Mouse (Mus musculus) forebrain, embryonic 10.5 days (tissue): ENCODE data around the gene Ltbp1. TPM values are rescaled to one million over a fixed set of nuclear protein-coding genes. Genes with fewer than 3 reads are reported as not detected.

Experiments used
- DNase-seq: peaks from one replicate; pipeline ENCODE4 v3.0.0-alpha.2; 2017; ENCODE audit warnings: low spot score; ENCODE audit errors: extremely low spot score
- H3K27ac ChIP-seq: fragments of 300-500 bp; sonication (generic); 2 replicates; pipeline ENCODE4 v1.5.1; 2016; ENCODE audit warnings: mild to moderate bottlenecking
- H3K27me3 ChIP-seq: fragments of 300-500 bp; sonication (generic); 2 replicates; pipeline ENCODE4 v1.6.1; 2016; ENCODE audit warnings: mild to moderate bottlenecking; ENCODE audit not compliant: poor library complexity, severe bottlenecking
- H3K36me3 ChIP-seq: fragments of 300-500 bp; sonication (generic); replicated peaks from 2 replicates; pipeline ENCODE4 v1.6.1; 2016; ENCODE audit warnings: mild to moderate bottlenecking, moderate library complexity
- H3K4me1 ChIP-seq: fragments of 300-500 bp; sonication (generic); 2 replicates; pipeline ENCODE4 v1.6.1; 2016
- H3K4me3 ChIP-seq: fragments of 300-500 bp; sonication (generic); 2 replicates; pipeline ENCODE4 v1.5.1; 2016; ENCODE audit warnings: mild to moderate bottlenecking, moderate library complexity
- H3K9me3 ChIP-seq: fragments of 300-500 bp; sonication (generic); 2 replicates; pipeline ENCODE4 v1.6.1; 2016; ENCODE audit warnings: mild to moderate bottlenecking, moderate library complexity
- WGBS: fragments of 180-500 bp; shearing (Covaris S2); methylation state at CpG from one replicate; pipeline ENCODE4 v1.1.7; 2016; 5-methylcytosine and 5-hydroxymethylcytosine counted together
- polyA plus RNA-seq: library from polyadenylated mRNA; unstranded; fragments of >200 nt; fragmentation: Nextera tagmentation; extraction: Ambion mirVana; gene quantifications from 2 replicates; pipeline ENCODE4 v1.2.1, GENCODE M21; 2016

Gene Ltbp1
- polyA plus RNA-seq, 1 experiment from 2014 or later, result 4.5 TPM

DNA sequence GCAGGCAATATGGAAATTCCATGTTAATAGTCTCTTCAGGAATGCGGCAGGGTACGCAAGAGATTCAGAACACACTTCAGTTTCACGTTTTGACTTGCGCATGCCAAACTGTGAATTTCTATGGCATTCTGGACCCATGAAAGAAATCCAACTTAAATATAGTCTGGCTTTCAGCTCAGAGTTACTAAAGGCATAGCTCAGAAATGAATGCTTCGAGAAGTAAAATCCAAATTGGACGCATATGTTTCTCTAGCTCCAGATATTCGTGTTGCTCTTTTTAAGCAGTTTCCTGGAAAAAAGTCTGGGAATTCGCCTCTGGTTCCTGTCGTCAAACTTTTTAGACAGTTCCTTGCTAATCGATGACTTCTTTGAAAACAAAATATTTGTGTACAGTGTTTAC is 318.4 kb downstream of the Ltbp1 start:
- Histone ChIP-seq H3K4me1 (no peaks in the 10 kb centered on the region), H3K9me3 (no peaks in the 10 kb centered on the region), H3K27ac (no peak overlapping the region), H3K36me3 (no peaks in the 10 kb centered on the region), H3K4me3 (no peak overlapping the region), H3K27me3 (no peaks in the 10 kb centered on the region)
- no peak for DNase-seq
- 93% methylated on average over 10 of the region's 10 CpGs for WGBS

DNA sequence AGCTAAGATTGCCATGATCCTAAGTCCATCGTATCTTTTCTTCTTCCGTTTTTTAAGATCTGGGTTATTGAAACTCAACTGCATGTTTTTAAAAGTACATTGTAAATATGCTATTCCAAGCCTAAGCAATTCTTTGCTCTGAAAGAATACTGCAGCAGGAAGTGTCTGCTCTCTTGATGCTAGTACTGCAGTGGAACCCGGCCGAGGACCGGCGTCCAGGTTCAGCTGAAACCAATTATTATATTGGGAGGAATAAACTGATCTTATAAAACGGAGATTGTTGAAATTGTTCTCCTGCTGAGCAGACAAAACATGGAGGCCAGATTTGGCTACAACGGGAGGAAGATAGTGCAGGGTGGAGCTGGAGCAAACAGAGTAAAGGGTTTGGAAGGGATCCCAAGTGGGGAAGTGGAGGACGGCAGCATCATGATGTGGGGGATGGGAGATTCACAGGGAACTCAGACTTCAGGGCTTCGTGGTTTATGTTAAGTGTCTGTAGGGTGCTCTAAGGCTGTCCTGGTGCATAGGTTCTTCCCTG is 322.8 kb downstream of the Ltbp1 start:
- H3K36me3 ChIP-seq, result no peaks in the 10 kb centered on the region
- H3K27ac ChIP-seq, result no peak overlapping the region
- 89% methylated on average over 10 of the region's 10 CpGs for WGBS
- no peak overlapping the region for H3K4me3 ChIP-seq
- DNase-seq, result no peak
- no peaks in the 10 kb centered on the region for H3K27me3 ChIP-seq
- H3K4me1 ChIP-seq, result no peaks in the 10 kb centered on the region
- no peaks in the 10 kb centered on the region for H3K9me3 ChIP-seq

DNA sequence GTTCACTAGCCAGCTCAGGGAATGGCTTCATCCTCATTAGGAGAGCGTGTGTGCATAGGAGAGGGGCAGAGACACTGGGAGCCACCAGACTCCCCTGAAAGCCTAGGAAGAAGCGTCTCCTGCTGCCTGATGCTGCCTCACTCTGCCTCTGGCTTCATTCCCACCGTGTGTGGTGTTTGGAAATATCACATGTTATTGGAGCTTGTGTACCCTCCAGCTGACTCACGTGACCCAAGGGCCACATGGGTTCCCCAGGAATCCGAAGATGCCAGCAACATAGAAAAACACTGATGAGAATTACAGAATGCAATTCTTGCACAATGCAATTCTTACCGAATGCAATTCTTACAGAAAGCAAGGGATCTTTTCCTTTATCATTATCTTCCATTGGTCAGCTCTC is 325.0 kb downstream of the Ltbp1 start:
- WGBS, result 90% methylated on average over 6 of the region's 6 CpGs
- no peaks in the 10 kb centered on the region for H3K36me3 ChIP-seq
- H3K4me1 ChIP-seq, result no peaks in the 10 kb centered on the region
- H3K27me3 ChIP-seq, result no peaks in the 10 kb centered on the region
- no peaks in the 10 kb centered on the region for H3K9me3 ChIP-seq
- no peak overlapping the region for H3K4me3 ChIP-seq
- no peak overlapping the region for H3K27ac ChIP-seq
- no peak for DNase-seq

DNA sequence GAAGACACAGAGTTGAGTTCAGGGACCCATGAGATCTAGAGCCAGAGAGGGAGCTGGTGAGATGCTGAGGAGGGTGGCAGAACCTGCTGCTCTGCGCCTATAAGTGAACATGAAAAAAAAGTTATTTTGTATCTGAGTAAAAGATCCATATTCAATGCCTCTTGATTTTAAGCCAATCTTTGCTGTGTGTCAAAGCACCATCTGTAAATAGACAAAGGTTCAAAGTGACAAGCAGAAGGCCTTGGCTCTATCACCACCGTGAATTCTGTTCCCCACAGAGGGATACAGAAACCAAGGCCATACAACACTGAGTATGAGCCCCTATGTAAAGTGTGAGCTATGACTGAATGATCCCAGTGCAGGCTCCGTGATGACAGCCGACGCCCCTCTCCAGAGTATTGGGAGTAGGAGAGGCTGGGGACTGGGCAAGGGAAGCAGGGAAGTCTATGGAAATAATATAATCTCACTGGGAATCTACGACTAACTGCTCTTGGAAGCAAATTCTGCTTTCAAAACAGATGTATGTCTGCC is 326.1 kb downstream of the Ltbp1 start:
- no peak for DNase-seq
- no peaks in the 10 kb centered on the region for H3K4me1 ChIP-seq
- H3K4me3 ChIP-seq, result no peak overlapping the region
- H3K36me3 ChIP-seq, result no peaks in the 10 kb centered on the region
- no peak overlapping the region for H3K27ac ChIP-seq
- no peaks in the 10 kb centered on the region for H3K9me3 ChIP-seq
- H3K27me3 ChIP-seq, result no peaks in the 10 kb centered on the region
- WGBS, result 91% methylated on average over 6 of the region's 6 CpGs

DNA sequence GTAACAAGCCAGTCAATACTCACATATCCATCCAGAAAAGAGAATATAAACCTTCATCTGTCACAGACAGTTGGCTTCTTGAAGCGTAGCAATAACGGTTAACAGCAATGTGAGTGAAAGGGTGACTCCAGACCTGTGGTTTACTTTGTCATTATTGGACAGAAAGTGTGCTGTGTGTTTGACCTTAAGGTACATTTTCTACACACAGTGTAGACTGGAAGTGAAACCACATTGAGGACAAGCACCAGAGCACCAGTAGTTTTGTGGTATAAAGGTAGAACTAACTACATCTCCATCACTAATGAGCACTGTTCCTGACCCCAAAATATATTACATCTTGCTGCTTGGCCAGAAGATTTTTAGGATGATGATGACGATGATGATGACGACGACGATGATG is 326.9 kb downstream of the Ltbp1 start:
- Histone ChIP-seq H3K9me3 (no peaks in the 10 kb centered on the region), H3K4me1 (no peaks in the 10 kb centered on the region), H3K36me3 (no peaks in the 10 kb centered on the region), H3K27me3 (no peaks in the 10 kb centered on the region), H3K4me3 (no peak overlapping the region), H3K27ac (no peak overlapping the region)
- 96% methylated on average over 6 of the region's 6 CpGs for WGBS
- DNase-seq, result no peak

DNA sequence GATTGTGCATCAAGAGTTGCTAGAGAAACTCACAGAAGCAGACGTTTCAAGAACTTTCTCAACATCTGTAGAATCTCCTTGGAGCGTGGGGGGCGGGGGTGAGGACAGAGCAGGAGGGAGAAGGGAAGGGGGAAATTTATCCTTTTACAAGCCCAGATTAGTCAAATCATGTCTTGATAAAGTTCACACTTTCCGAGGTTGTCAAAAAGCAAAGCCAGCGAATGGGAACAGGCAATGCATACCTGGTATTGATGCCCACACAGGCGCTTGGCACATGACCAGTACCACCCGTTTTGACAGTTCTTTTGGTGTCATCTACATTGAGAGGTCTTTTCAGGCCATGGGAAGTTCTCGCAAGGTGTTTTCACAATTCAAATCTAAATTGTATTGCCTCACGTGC is 327.6 kb downstream of the Ltbp1 start:
- no peaks in the 10 kb centered on the region for H3K9me3 ChIP-seq
- H3K4me3 ChIP-seq, result no peak overlapping the region
- 95% methylated on average over 9 of the region's 9 CpGs for WGBS
- H3K27me3 ChIP-seq, result no peaks in the 10 kb centered on the region
- no peak overlapping the region for H3K27ac ChIP-seq
- no peaks in the 10 kb centered on the region for H3K4me1 ChIP-seq
- no peaks in the 10 kb centered on the region for H3K36me3 ChIP-seq
- DNase-seq, result no peak

DNA sequence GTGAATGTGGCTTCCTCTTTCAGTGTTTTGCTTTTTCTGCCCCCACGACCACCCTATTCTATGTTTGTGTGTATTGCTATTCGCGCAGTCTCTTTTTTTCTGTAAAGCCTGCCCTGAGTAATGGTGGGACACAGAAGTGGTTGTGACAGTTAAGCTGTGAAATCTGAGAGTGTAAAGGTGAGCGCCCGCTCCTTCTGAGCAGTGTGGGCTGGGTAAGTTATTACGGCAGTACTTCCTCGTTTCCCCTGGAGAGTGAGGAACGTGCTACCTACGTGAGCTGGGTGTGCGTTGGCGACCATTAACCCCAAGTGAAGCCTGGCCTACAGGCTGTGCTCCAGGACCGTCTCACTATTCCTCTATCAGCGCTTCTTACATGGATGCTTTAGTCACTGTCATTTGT is 328.4 kb downstream of the Ltbp1 start:
- Histone ChIP-seq H3K36me3 (no peaks in the 10 kb centered on the region), H3K27me3 (no peaks in the 10 kb centered on the region), H3K9me3 (no peaks in the 10 kb centered on the region), H3K4me1 (no peaks in the 10 kb centered on the region), H3K27ac (no peak overlapping the region), H3K4me3 (no peak overlapping the region)
- DNase-seq, result no peak
- WGBS, result 94% methylated on average over 13 of the region's 13 CpGs

DNA sequence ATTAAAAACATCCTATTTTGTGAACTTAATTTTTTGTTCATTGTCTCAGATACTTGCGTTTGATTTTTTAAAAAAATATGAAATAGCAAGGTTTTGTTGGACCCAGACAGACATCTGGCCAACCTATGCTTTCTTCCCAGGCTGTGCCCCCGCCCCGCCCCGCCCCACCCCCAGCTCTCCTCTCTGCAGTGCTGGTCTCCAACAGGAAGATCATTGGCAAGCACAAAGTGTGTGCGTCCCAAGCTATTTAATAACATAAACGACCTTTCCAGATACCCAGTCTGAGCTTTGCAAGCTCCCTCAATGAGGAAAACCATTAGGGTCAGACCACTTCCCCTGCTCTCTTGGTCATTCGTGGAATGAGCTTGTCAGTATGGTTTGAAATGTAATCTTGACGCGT is 330.3 kb downstream of the Ltbp1 start:
- H3K27ac ChIP-seq, result no peak overlapping the region
- H3K9me3 ChIP-seq, result no peaks in the 10 kb centered on the region
- DNase-seq, result no peak
- H3K4me3 ChIP-seq, result no peak overlapping the region
- H3K27me3 ChIP-seq, result no peaks in the 10 kb centered on the region
- H3K36me3 ChIP-seq, result no peaks in the 10 kb centered on the region
- WGBS, result 91% methylated on average over 9 of the region's 9 CpGs
- no peaks in the 10 kb centered on the region for H3K4me1 ChIP-seq

DNA sequence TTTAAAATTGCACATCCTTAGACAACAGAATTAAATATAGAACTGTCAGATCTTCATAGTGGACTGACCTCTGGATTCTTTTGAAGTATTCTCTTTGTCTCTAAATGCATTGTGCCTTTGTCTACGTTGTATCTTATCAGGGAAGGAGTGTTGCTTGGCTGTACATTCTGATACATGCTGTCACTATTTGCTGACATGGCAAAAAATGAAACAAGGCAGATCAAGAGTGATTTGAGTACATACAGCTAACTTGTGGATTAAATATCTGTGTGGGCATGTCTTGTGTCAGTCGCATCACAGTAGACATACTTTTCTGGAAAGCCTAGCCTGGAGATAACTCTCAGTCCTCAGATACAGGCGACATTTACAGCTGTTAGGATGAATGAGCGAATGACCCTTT is 335.9 kb downstream of the Ltbp1 start:
- WGBS, result 94% methylated on average over 4 of the region's 4 CpGs
- Histone ChIP-seq H3K27me3 (no peaks in the 10 kb centered on the region), H3K4me3 (no peak overlapping the region), H3K36me3 (no peaks in the 10 kb centered on the region), H3K4me1 (no peaks in the 10 kb centered on the region), H3K9me3 (no peaks in the 10 kb centered on the region), H3K27ac (no peak overlapping the region)
- DNase-seq, result no peak

DNA sequence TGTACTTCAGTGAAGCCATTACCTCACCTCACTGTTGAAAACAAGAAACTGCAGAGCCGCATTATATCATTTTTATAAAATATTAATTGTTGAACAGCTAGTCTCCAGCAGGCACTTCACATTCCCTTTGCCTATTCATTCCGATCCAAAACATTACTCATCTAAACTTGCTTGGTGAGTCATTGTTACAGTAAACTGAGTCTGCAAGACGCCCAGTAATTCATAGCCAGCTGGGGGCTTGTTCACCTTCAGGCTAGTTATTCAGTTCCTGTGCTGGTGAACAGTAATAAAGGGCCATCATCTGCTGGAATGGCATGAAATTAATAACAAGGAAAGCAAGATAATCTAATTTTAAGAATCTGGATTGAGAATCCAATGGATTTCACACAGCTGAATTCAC is 339.7 kb downstream of the Ltbp1 start:
- Histone ChIP-seq H3K4me1 (no peaks in the 10 kb centered on the region), H3K27ac (no peak overlapping the region), H3K4me3 (no peak overlapping the region), H3K9me3 (peaks cover 5% of the 10 kb centered on the region; the same call in 1 of the 2 replicates), H3K36me3 (no peaks in the 10 kb centered on the region), H3K27me3 (no peaks in the 10 kb centered on the region)
- no peak for DNase-seq
- WGBS, result 89% methylated on average over 3 of the region's 3 CpGs

DNA sequence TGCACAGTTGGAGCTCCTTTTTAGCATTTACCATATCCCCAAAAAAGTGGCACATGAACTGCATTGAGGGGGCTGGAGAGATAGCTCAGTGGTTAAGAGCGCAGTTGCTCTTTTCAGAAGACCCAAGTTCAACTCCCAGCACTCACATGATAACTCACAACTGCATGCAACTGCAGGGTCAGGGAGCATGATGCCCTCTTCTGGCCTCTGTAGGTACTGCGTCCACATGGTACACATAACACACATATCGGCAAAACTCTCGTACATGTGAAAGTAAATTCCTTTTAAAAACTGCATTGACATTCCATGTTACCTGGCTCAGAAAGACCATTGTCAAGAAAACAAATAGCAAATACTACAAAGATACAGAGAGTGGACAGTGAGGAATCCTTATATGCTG is 342.0 kb downstream of the Ltbp1 start:
- 96% methylated on average over 4 of the region's 4 CpGs for WGBS
- no peaks in the 10 kb centered on the region for H3K36me3 ChIP-seq

DNA sequence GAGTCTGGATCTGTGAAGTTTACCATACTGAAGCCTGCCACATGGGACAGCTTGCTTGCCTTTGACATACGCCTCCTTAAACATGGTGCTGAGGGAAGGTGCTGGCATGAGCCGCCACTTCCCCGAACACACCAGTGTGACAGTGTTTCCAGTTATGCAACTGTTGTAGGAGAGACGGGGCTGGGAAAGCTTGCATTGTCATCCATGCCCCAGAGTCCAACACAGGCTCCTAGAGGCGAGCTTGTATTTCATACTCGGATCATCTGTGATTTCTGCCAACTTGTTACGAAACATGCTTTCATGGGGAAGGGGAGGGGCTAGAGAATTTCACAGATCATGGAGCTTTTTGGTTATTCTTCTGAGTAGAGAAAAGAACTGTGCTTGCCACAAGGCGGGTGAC is 343.7 kb downstream of the Ltbp1 start:
- peaks cover 5% of the 10 kb centered on the region; the same call in 1 of the 2 replicates for H3K9me3 ChIP-seq
- H3K27ac ChIP-seq, result no peak overlapping the region
- 87% methylated on average over 8 of the region's 8 CpGs for WGBS
- H3K36me3 ChIP-seq, result no peaks in the 10 kb centered on the region
- no peak for DNase-seq
- no peaks in the 10 kb centered on the region for H3K4me1 ChIP-seq
- no peaks in the 10 kb centered on the region for H3K27me3 ChIP-seq
- H3K4me3 ChIP-seq, result no peak overlapping the region

More for the DNA sequence above, 342.0 kb downstream of the Ltbp1 start:
- H3K9me3 ChIP-seq, result peaks cover 5% of the 10 kb centered on the region; the same call in 1 of the 2 replicates
- H3K27ac ChIP-seq, result no peak overlapping the region
- no peak overlapping the region for H3K4me3 ChIP-seq
- H3K27me3 ChIP-seq, result no peaks in the 10 kb centered on the region
- H3K4me1 ChIP-seq, result no peaks in the 10 kb centered on the region
- no peak for DNase-seq

DNA sequence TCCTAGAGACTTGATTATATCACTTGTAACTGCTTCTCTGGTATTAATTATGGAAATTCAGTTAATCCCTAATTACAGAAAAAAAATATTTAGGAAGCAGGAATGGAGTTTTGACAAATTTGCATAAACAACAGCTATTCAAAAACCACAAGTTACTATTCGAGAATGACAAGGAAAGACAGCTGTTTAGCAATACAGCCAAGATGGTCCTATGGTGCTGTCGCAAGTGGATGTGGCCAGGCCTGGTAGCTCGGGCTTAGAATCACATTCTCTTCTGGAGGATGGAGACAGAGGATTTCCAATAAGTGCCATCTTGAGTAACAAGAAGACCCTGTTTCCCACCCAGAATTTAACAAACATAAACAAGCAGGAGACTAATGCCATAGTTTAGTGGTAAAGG is 344.2 kb downstream of the Ltbp1 start:
- Histone ChIP-seq H3K4me3 (no peak overlapping the region), H3K9me3 (peaks cover 5% of the 10 kb centered on the region; the same call in 1 of the 2 replicates), H3K27me3 (no peaks in the 10 kb centered on the region), H3K27ac (no peak overlapping the region), H3K4me1 (no peaks in the 10 kb centered on the region), H3K36me3 (no peaks in the 10 kb centered on the region)
- 94% methylated on average over 3 of the region's 3 CpGs for WGBS
- DNase-seq, result no peak

DNA sequence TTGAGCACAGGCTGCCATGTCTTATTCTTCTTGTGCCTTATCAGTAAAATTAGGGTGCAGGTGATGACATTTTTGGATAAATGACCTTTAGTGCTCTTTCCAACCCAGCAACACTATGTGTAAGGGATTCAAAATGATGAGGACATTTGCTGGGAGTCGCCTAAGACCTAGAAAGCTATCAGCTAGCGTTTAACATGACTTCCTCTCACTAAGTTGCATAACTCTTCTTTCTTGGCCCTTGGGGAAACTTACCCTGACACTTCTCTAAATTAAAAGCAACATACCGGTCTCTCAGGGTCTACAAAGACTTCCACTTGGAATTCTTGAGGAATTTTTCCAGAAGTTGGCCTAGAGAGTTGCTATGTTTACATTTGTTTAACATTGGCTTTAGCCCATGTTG is 348.0 kb downstream of the Ltbp1 start:
- no peak overlapping the region for H3K4me3 ChIP-seq
- H3K9me3 ChIP-seq, result no peaks in the 10 kb centered on the region
- no peak overlapping the region for H3K27ac ChIP-seq
- no peaks in the 10 kb centered on the region for H3K27me3 ChIP-seq
- H3K36me3 ChIP-seq, result no peaks in the 10 kb centered on the region
- no peaks in the 10 kb centered on the region for H3K4me1 ChIP-seq
- DNase-seq, result no peak
- 89% methylated on average over 3 of the region's 3 CpGs for WGBS
